Comparison of ENCODE assay signal across 19 mouse cellular contexts in the genomic region with DNA sequence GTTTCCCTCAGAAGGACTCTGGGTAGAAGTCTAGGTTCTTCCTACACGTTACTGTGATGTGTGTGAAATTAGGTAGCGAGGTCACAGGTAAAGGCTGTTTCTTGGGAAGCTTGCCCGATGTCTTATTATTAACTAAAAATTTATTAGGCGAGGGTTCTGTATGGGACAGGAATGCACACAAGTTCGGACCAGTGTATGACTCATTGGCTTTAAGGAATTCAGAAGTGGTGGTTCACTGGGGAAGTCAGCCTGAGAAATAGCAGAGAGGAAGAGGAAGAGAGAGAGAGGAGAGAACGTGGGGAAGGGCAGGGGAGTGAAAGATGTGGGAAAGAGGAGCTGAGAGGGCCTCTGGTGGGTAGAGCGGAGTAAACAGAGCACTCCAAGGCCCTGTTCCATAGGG.
DNase-seq lines count a peak whose midpoint lies in the region; ATAC-seq and TF ChIP-seq lines count a peak whose summit lies in the region.
"Had no signal": no experiment of that assay in that cellular context is flagged by ENCODE, and none has a peak within 500 bp of the region (broad histone marks: within the 10 kb centered on the region; RNA-seq: fewer than 3 reads in every experiment).

No protein-coding gene starts in this region.

- TF ChIP-seq CTCF in embryonic fibroblast, embryonic 13.5 days (IDR thresholded peaks at IDR 0.05; ENCODE audit: borderline replicate concordance, insufficient read depth, low read length), result no peak

- peaks cover 44% of the 10 kb centered on the region for H3K4me1 ChIP-seq in heart, embryonic 15.5 days (replicated peaks)
- peaks cover 20% of the 10 kb centered on the region for H3K4me1 ChIP-seq in kidney, embryonic 16.5 days (ENCODE audit: insufficient read depth, low read length)
- peaks cover 15% of the 10 kb centered on the region for H3K4me1 ChIP-seq in embryonic fibroblast, embryonic 13.5 days (ENCODE audit: control insufficient read depth, insufficient read depth, low read length)
- H3K4me1 ChIP-seq: forebrain, embryonic 15.5 days; midbrain, embryonic 15.5 days; neural tube, embryonic 12.5 days had no signal

- H3K4me3 ChIP-seq in heart, embryonic 15.5 days, result no peak overlapping the region
- H3K4me3 ChIP-seq in kidney, embryonic 16.5 days (ENCODE audit: low read length), result no peak overlapping the region
- no peak overlapping the region for H3K4me3 ChIP-seq in embryonic fibroblast, embryonic 13.5 days (ENCODE audit: insufficient read depth, low read length)
- H3K4me3 ChIP-seq: forebrain, embryonic 15.5 days; liver, embryonic 13.5 days; midbrain, embryonic 15.5 days; neural tube, embryonic 12.5 days had no signal

- H3K36me3 ChIP-seq in heart, embryonic 15.5 days, result no peaks in the 10 kb centered on the region
- H3K36me3 ChIP-seq in kidney, embryonic 16.5 days (ENCODE audit: insufficient read depth, low read length), result no peaks in the 10 kb centered on the region
- H3K36me3 ChIP-seq: forebrain, embryonic 15.5 days; liver, embryonic 13.5 days; midbrain, embryonic 15.5 days; neural tube, embryonic 12.5 days had no signal

- H3K27ac ChIP-seq in heart, embryonic 15.5 days, result peak overlapping the region; percentile 52
- H3K27ac ChIP-seq in kidney, embryonic 16.5 days (ENCODE audit: low read length), result peak overlapping the region; percentile 76
- H3K27ac ChIP-seq in embryonic fibroblast, embryonic 13.5 days (ENCODE audit: insufficient read depth, low read length), result peak overlapping the region; percentile 54
- H3K27ac ChIP-seq: forebrain, embryonic 15.5 days; liver, embryonic 13.5 days; midbrain, embryonic 15.5 days; neural tube, embryonic 12.5 days had no signal

- no peaks in the 10 kb centered on the region for H3K9me3 ChIP-seq in heart, embryonic 15.5 days (replicated peaks)
- H3K9me3 ChIP-seq in kidney, embryonic 16.5 days (ENCODE audit: low read length), result no peaks in the 10 kb centered on the region
- H3K9me3 ChIP-seq: forebrain, embryonic 15.5 days; liver, embryonic 13.5 days; midbrain, embryonic 15.5 days; neural tube, embryonic 12.5 days had no signal

- DNase-seq in heart, postnatal 25 days (ENCODE audit: low spot score), result no peak
- DNase-seq in kidney, postnatal 25 days, result no peak
- peak; percentile 13 for DNase-seq in 416B (ENCODE audit: low read depth)
- DNase-seq in layer of hippocampus, postnatal 36 days, result no peak
- no peak for DNase-seq in frontal cortex, postnatal 25 days (ENCODE audit: low spot score in 2 of 2)
- DNase-seq: adrenal gland, postnatal 36 days; cerebellum, adult 9-10 months; liver, embryonic 13.5 days; lung, embryonic 14.5 days; lung, postnatal 36 days; right cerebral cortex, postnatal 25 days; spleen, adult 18-20 months had no signal

- no peaks in the 10 kb centered on the region for H3K27me3 ChIP-seq in heart, embryonic 15.5 days
- H3K27me3 ChIP-seq in kidney, embryonic 16.5 days (ENCODE audit: insufficient read depth, low read length), result no peaks in the 10 kb centered on the region
- H3K27me3 ChIP-seq: forebrain, embryonic 15.5 days; liver, embryonic 13.5 days; midbrain, embryonic 15.5 days; neural tube, embryonic 12.5 days had no signal

- no peak overlapping the region for H3K4me2 ChIP-seq in heart, embryonic 15.5 days
- no peak overlapping the region for H3K4me2 ChIP-seq in kidney, embryonic 16.5 days (replicated peaks; ENCODE audit: low read depth, low read length)
- H3K4me2 ChIP-seq: forebrain, embryonic 15.5 days; liver, embryonic 13.5 days; lung, embryonic 14.5 days; midbrain, embryonic 15.5 days; neural tube, embryonic 12.5 days had no signal

- no peak overlapping the region for H3K9ac ChIP-seq in heart, embryonic 15.5 days
- no peak overlapping the region for H3K9ac ChIP-seq in kidney, embryonic 16.5 days (replicated peaks; ENCODE audit: low read length)
- H3K9ac ChIP-seq: forebrain, embryonic 15.5 days; liver, embryonic 13.5 days; lung, embryonic 14.5 days; midbrain, embryonic 15.5 days; neural tube, embryonic 12.5 days had no signal

- ATAC-seq in heart, embryonic 15.5 days (replicated peaks; ENCODE audit: insufficient number of reproducible peaks, insufficient read depth, low FRiP score, low read depth), result no peak
- ATAC-seq in kidney, embryonic 16.5 days (ENCODE audit: low FRiP score, low TSS enrichment), result peak; percentile 57
- ATAC-seq: forebrain, embryonic 15.5 days; intestine, postnatal 0 days; midbrain, embryonic 15.5 days had no signal

- 72% methylated on average over 7 of the region's 7 CpGs for WGBS in heart, embryonic 15.5 days
- 60% methylated on average over 7 of the region's 7 CpGs for WGBS in kidney, embryonic 16.5 days

- TF ChIP-seq POLR2A in embryonic fibroblast, embryonic 13.5 days (IDR thresholded peaks at IDR 0.05; ENCODE audit: low read depth, low read length), result no peak

- intact Hi-C loops in heart, postnatal 25 days (cut with DNase I), result no loop called here
